Comparison of ENCODE assay signal across 8 mouse cellular contexts in genomic region chr7:19381377-19382165, GRCm38 (mm10). TPM values are rescaled to one million over a fixed set of nuclear protein-coding genes. Genes with fewer than 3 reads are reported as not detected.
DNase-seq lines count a peak whose midpoint lies in the region; ATAC-seq and TF ChIP-seq lines count a peak whose summit lies in the region.

Gene Ercc2, plus strand, starts transcription at chr7:19382010.

- no peak within 1 kb of the TSS for H3K27ac ChIP-seq in ES-Bruce4 (ENCODE audit: insufficient read depth, low read length)
- peak within 1 kb of the TSS; percentile 44; the same call in 1 of the 2 replicates for H3K27ac ChIP-seq in forebrain, embryonic 13.5 days
- H3K27ac ChIP-seq in liver, postnatal 0 days (ENCODE audit: low read depth) = no peak within 1 kb of the TSS; the same call in 1 of the 2 replicates
- H3K27ac ChIP-seq in neural tube, embryonic 14.5 days (ENCODE audit: low read depth, low read length) = no peak within 1 kb of the TSS

- TF ChIP-seq POLR2A in ES-Bruce4 (IDR thresholded peaks at IDR 0.05; ENCODE audit: insufficient read depth, low read length) = no peak

- ATAC-seq in cerebellum, adult (ENCODE audit: insufficient number of reproducible peaks, low FRiP score, low TSS enrichment) = peak; percentile 98
- ATAC-seq in forebrain, embryonic 13.5 days = peak; percentile 97
- ATAC-seq in liver, postnatal 0 days = peak; percentile 99
- ATAC-seq in neural tube, embryonic 14.5 days (ENCODE audit: low read depth) = peak; percentile 97

- WGBS in forebrain, embryonic 13.5 days = 7% methylated on average over 34 of the region's 48 CpGs
- WGBS in large intestine, adult 2 months = 6% methylated on average over 40 of the region's 48 CpGs
- 5% methylated on average over 48 of the region's 48 CpGs for WGBS in liver, postnatal 0 days (ENCODE audit: insufficient replicate concordance)
- 8% methylated on average over 35 of the region's 48 CpGs for WGBS in neural tube, embryonic 14.5 days

- intact Hi-C loops in heart, postnatal 10 days (cut with DNase I) = no loop called here

- peaks cover 7% of the 10 kb centered on the region for H3K36me3 ChIP-seq in ES-Bruce4 (ENCODE audit: control insufficient read depth, insufficient read depth, low read length, poor library complexity, severe bottlenecking)
- peaks cover 39% of the 10 kb centered on the region for H3K36me3 ChIP-seq in forebrain, embryonic 13.5 days (ENCODE audit: poor library complexity, severe bottlenecking)
- H3K36me3 ChIP-seq in liver, postnatal 0 days (replicated peaks; ENCODE audit: insufficient read depth, low read length) = peaks cover 13% of the 10 kb centered on the region
- peaks cover 13% of the 10 kb centered on the region for H3K36me3 ChIP-seq in neural tube, embryonic 14.5 days (ENCODE audit: control insufficient read depth, insufficient read depth, low read length)

- TF ChIP-seq EP300 in ES-Bruce4 (IDR thresholded peaks at IDR 0.05; ENCODE audit: insufficient read depth, low read depth, low read length) = no peak
- no peak for TF ChIP-seq EP300 in liver, postnatal 0 days (IDR thresholded peaks at IDR 0.05; ENCODE audit: low read depth)

- no peaks in the 10 kb centered on the region for H3K4me1 ChIP-seq in ES-Bruce4 (ENCODE audit: control insufficient read depth, insufficient read depth, low read length)
- peaks cover 19% of the 10 kb centered on the region for H3K4me1 ChIP-seq in forebrain, embryonic 13.5 days
- peaks cover 10% of the 10 kb centered on the region for H3K4me1 ChIP-seq in liver, postnatal 0 days (ENCODE audit: insufficient read depth)
- H3K4me1 ChIP-seq in neural tube, embryonic 14.5 days (ENCODE audit: control insufficient read depth, insufficient read depth, low read length) = no peaks in the 10 kb centered on the region

- peak within 1 kb of the TSS; percentile 73 for H3K9ac ChIP-seq in ES-Bruce4 (ENCODE audit: low read depth, poor library complexity, severe bottlenecking)
- peak within 1 kb of the TSS; percentile 93 for H3K9ac ChIP-seq in forebrain, embryonic 13.5 days
- peak within 1 kb of the TSS; percentile 76 for H3K9ac ChIP-seq in liver, postnatal 0 days (replicated peaks)
- H3K9ac ChIP-seq in neural tube, embryonic 14.5 days (replicated peaks; ENCODE audit: low read depth, low read length) = peak within 1 kb of the TSS; percentile 78

- H3K4me2 ChIP-seq in forebrain, embryonic 13.5 days = peak within 1 kb of the TSS; percentile 91
- peak within 1 kb of the TSS; percentile 86 for H3K4me2 ChIP-seq in liver, postnatal 0 days (ENCODE audit: low read depth, low read length)
- H3K4me2 ChIP-seq in neural tube, embryonic 14.5 days (ENCODE audit: low read depth, low read length) = peak within 1 kb of the TSS; percentile 56

- no peaks in the 10 kb centered on the region for H3K27me3 ChIP-seq in ES-Bruce4 (ENCODE audit: control insufficient read depth, insufficient read depth, low read length, poor library complexity, severe bottlenecking)
- H3K27me3 ChIP-seq in forebrain, embryonic 13.5 days = no peaks in the 10 kb centered on the region
- no peaks in the 10 kb centered on the region for H3K27me3 ChIP-seq in liver, postnatal 0 days (ENCODE audit: insufficient read depth, low read length)
- no peaks in the 10 kb centered on the region for H3K27me3 ChIP-seq in neural tube, embryonic 14.5 days (ENCODE audit: control insufficient read depth, insufficient read depth, low read length)

- DNase-seq in heart, postnatal 10 days = peak; percentile 100
- DNase-seq in large intestine, adult 2 months (ENCODE audit: low read depth, low spot score) = peak; percentile 99
- DNase-seq in liver, postnatal 0 days = peak; percentile 99
- peak; percentile 99 for DNase-seq in testis, postnatal 10 days (ENCODE audit: low spot score)

- H3K9me3 ChIP-seq in ES-Bruce4 (replicated peaks; ENCODE audit: control insufficient read depth, insufficient read depth, low read length, poor library complexity, severe bottlenecking) = no peaks in the 10 kb centered on the region
- no peaks in the 10 kb centered on the region for H3K9me3 ChIP-seq in forebrain, embryonic 13.5 days (replicated peaks)
- H3K9me3 ChIP-seq in liver, postnatal 0 days (ENCODE audit: low read length) = no peaks in the 10 kb centered on the region
- H3K9me3 ChIP-seq in neural tube, embryonic 14.5 days (ENCODE audit: control insufficient read depth, low read length) = no peaks in the 10 kb centered on the region

- peak within 1 kb of the TSS; percentile 89 for H3K4me3 ChIP-seq in ES-Bruce4 (ENCODE audit: low read depth, low read length)
- peak within 1 kb of the TSS; percentile 95 for H3K4me3 ChIP-seq in forebrain, embryonic 13.5 days
- peak within 1 kb of the TSS; percentile 83 for H3K4me3 ChIP-seq in liver, postnatal 0 days (ENCODE audit: low read depth, low read length)
- peak within 1 kb of the TSS; percentile 84 for H3K4me3 ChIP-seq in neural tube, embryonic 14.5 days (ENCODE audit: low read depth, low read length)

- no peak for TF ChIP-seq CTCF in ES-Bruce4 (IDR thresholded peaks at IDR 0.05; ENCODE audit: low read depth, low read length)
- TF ChIP-seq CTCF in liver, postnatal 0 days (IDR thresholded peaks at IDR 0.05; ENCODE audit: low read depth) = 0 out of 2 replicates have a peak, but pooled peaks have one; percentile 0

RNA-seq across cellular contexts. Expression of gene Ercc2, which starts in this region (rescaled TPM):
- 22.6 and 28.5 TPM in 2 replicates for polyA plus RNA-seq in ES-Bruce4 (2011; ENCODE audit: insufficient read depth, insufficient read length, low read depth, missing spikeins)
- 20.4 and 24.9 TPM in 2 replicates for polyA plus RNA-seq in forebrain, embryonic 13.5 days (2015; fragmentation: Nextera tagmentation; extraction: Ambion mirVana)
- total RNA-seq in heart, postnatal 10 days (2021) = 10 to 100 TPM; 10.3 to 12.3 TPM
- polyA plus RNA-seq in large intestine, adult 2 months (2012; rRNA removed) = 28.7 and 36.5 TPM in 2 replicates
- 3.8 and 4.6 TPM in 2 replicates for polyA plus RNA-seq in liver, postnatal 0 days (2015; fragmentation: Nextera tagmentation; extraction: Ambion mirVana)
- 11.4 TPM in 2 replicates for polyA plus RNA-seq in neural tube, embryonic 14.5 days (2014; fragmentation: Nextera tagmentation; extraction: Ambion mirVana)
